Mouse (Mus musculus) cerebellum, adult 2 months (tissue): ENCODE measurements at regions not wholly inside any gene's neighbourhood (a gene's known extent, or its start where the extent isn't known, plus 50 kb on each side); places are given as distances from the start of the nearest gene placed in this dataset.

Source experiments
- CTCF ChIP-seq: fragments of 200-500 bp; IDR thresholded peaks from 2 replicates; pipeline ENCODE4 v1.5.1; 2011; ENCODE audit warnings: low read depth, mild to moderate bottlenecking, control low read depth, low read length, moderate library complexity, borderline replicate concordance; ENCODE audit not compliant: insufficient read depth
- POLR2A ChIP-seq: fragments of 200-500 bp; IDR thresholded peaks from 2 replicates; pipeline ENCODE4 v1.6.1; 2011; ENCODE audit warnings: low read length, control low read depth, borderline replicate concordance; ENCODE audit not compliant: insufficient read depth

DNA sequence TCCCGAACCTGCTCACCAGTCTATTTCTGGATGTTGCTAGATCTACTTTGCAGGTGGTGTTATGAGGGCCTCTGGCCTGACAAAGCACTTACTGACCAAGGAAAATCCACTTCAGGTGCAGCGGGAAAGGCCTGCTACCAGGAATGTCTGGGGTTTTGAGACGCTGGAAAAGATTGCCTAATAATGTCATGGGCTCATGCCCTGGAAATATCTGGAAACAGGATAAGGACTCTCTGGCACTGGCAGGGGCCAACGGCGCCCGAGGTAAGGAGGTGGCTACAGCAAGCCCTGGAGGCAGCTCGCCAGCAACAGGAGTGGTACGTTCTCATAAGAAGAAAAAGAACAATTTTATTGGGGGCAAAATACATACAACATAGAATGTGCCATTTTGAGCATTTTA is 94.7 kb downstream of the Zfp36l1 start:
- TF ChIP-seq CTCF (no peak), POLR2A (no peak)
